Mouse (Mus musculus) erythroid progenitor cell, adult 5-6 weeks (primary cell): ENCODE data around the gene Rbm6. TPM values are rescaled to one million over a fixed set of nuclear protein-coding genes. Genes with fewer than 3 reads are reported as not detected.

Source experiments
- total RNA-seq, 2 experiments: library from RNA; stranded (forward) in 1 of 2; stranded (reverse) in 1 of 2; fragments of 150-400 nt in 1 of 2; fragments of 186-747, 209-891 nt in 1 of 2; gene quantifications; 2 replicates each; pipeline versions ENCODE4 v1.2.3 to v1.2.4; 2015 to 2017; ENCODE audit warnings: low replicate concordance in 2 of 2

The Rbm6 gene
- total RNA-seq, 2 experiments from 2014 or later, result 204 to 216 TPM

Other genes starting within 250 kb of the Rbm6 start
- 382 and 420 TPM in 2 replicates for gene Gnai2, start 237.9 kb downstream of the Rbm6 start, total RNA-seq (2015; ENCODE audit: low replicate concordance)
- gene Gnai2, start 237.9 kb downstream of the Rbm6 start, total RNA-seq (2017; ENCODE audit: low replicate concordance), result 334 and 357 TPM in 2 replicates
- not detected in 2 replicates for gene Slc38a3, start 203.7 kb downstream of the Rbm6 start, total RNA-seq (2015; ENCODE audit: low replicate concordance)
- not detected in 2 replicates for gene Slc38a3, start 203.7 kb downstream of the Rbm6 start, total RNA-seq (2017; ENCODE audit: low replicate concordance)
- not detected in 2 replicates for gene Gnat1, start 193.5 kb downstream of the Rbm6 start, total RNA-seq (2015; ENCODE audit: low replicate concordance)
- 1.9 TPM in 1 of 2 replicates, not detected in the other for gene Gnat1, start 193.5 kb downstream of the Rbm6 start, total RNA-seq (2017; ENCODE audit: low replicate concordance)
- not detected in 2 replicates for gene Sema3f, start 162.8 kb downstream of the Rbm6 start, total RNA-seq (2015; ENCODE audit: low replicate concordance)
- not detected in 2 replicates for gene Sema3f, start 162.8 kb downstream of the Rbm6 start, total RNA-seq (2017; ENCODE audit: low replicate concordance)
- 269 and 283 TPM in 2 replicates for gene Rbm5, start 102.2 kb downstream of the Rbm6 start, total RNA-seq (2015; ENCODE audit: low replicate concordance)
- gene Rbm5, start 102.2 kb downstream of the Rbm6 start, total RNA-seq (2017; ENCODE audit: low replicate concordance), result 374 and 383 TPM in 2 replicates
- gene Mon1a, start 14.9 kb upstream of the Rbm6 start, total RNA-seq (2015; ENCODE audit: low replicate concordance), result not detected in 2 replicates
- gene Mon1a, start 14.9 kb upstream of the Rbm6 start, total RNA-seq (2017; ENCODE audit: low replicate concordance), result 0.64 and 3.3 TPM in 2 replicates
- not detected in 2 replicates for gene Mst1r, start 33.6 kb upstream of the Rbm6 start, total RNA-seq (2015; ENCODE audit: low replicate concordance)
- gene Mst1r, start 33.6 kb upstream of the Rbm6 start, total RNA-seq (2017; ENCODE audit: low replicate concordance), result not detected in 2 replicates
- not detected in 2 replicates for gene Actl11, start 55.2 kb upstream of the Rbm6 start, total RNA-seq (2015; ENCODE audit: low replicate concordance)
- gene Actl11, start 55.2 kb upstream of the Rbm6 start, total RNA-seq (2017; ENCODE audit: low replicate concordance), result not detected in 2 replicates
- not detected in 2 replicates for gene Camkv, start 62.4 kb upstream of the Rbm6 start, total RNA-seq (2015; ENCODE audit: low replicate concordance)
- gene Camkv, start 62.4 kb upstream of the Rbm6 start, total RNA-seq (2017; ENCODE audit: low replicate concordance), result 0.13 TPM in 1 of 2 replicates, not detected in the other
- 12.6 and 19.3 TPM in 2 replicates for gene Traip, start 76.9 kb upstream of the Rbm6 start, total RNA-seq (2015; ENCODE audit: low replicate concordance)
- 50.4 and 51.5 TPM in 2 replicates for gene Traip, start 76.9 kb upstream of the Rbm6 start, total RNA-seq (2017; ENCODE audit: low replicate concordance)
- 365 and 400 TPM in 2 replicates for gene Uba7, start 102.3 kb upstream of the Rbm6 start, total RNA-seq (2015; ENCODE audit: low replicate concordance)
- 262 and 332 TPM in 2 replicates for gene Uba7, start 102.3 kb upstream of the Rbm6 start, total RNA-seq (2017; ENCODE audit: low replicate concordance)
- gene Gm20661, start 109.8 kb upstream of the Rbm6 start, total RNA-seq (2015; ENCODE audit: low replicate concordance), result 1.1 TPM in 1 of 2 replicates, not detected in the other
- gene Gm20661, start 109.8 kb upstream of the Rbm6 start, total RNA-seq (2017; ENCODE audit: low replicate concordance), result 0.64 and 4.2 TPM in 2 replicates
- gene Inka1, start 112.6 kb upstream of the Rbm6 start, total RNA-seq (2015; ENCODE audit: low replicate concordance), result 26.0 and 44.3 TPM in 2 replicates
- gene Inka1, start 112.6 kb upstream of the Rbm6 start, total RNA-seq (2017; ENCODE audit: low replicate concordance), result 34.4 and 43.8 TPM in 2 replicates
- 14.8 TPM in 1 of 2 replicates, not detected in the other for gene Cdhr4, start 119.3 kb upstream of the Rbm6 start, total RNA-seq (2015; ENCODE audit: low replicate concordance)
- gene Cdhr4, start 119.3 kb upstream of the Rbm6 start, total RNA-seq (2017; ENCODE audit: low replicate concordance), result 13.3 TPM in 1 of 2 replicates, not detected in the other
- gene Gm20662, start 123.1 kb upstream of the Rbm6 start, total RNA-seq (2015; ENCODE audit: low replicate concordance), result not detected in 2 replicates
- gene Gm20662, start 123.1 kb upstream of the Rbm6 start, total RNA-seq (2017; ENCODE audit: low replicate concordance), result not detected in 2 replicates
- 46.5 and 62.5 TPM in 2 replicates for gene Ip6k1, start 129.3 kb upstream of the Rbm6 start, total RNA-seq (2015; ENCODE audit: low replicate concordance)
- gene Ip6k1, start 129.3 kb upstream of the Rbm6 start, total RNA-seq (2017; ENCODE audit: low replicate concordance), result 71.1 and 159 TPM in 2 replicates
- 5.8 and 5.9 TPM in 2 replicates for gene Gmppb, start 176.0 kb upstream of the Rbm6 start, total RNA-seq (2015; ENCODE audit: low replicate concordance)
- gene Gmppb, start 176.0 kb upstream of the Rbm6 start, total RNA-seq (2017; ENCODE audit: low replicate concordance), result 6.4 and 13.9 TPM in 2 replicates
- 2.2 TPM in 1 of 2 replicates, not detected in the other for gene Amigo3, start 179.9 kb upstream of the Rbm6 start, total RNA-seq (2015; ENCODE audit: low replicate concordance)
- gene Amigo3, start 179.9 kb upstream of the Rbm6 start, total RNA-seq (2017; ENCODE audit: low replicate concordance), result 1.1 and 3.6 TPM in 2 replicates
- 22.0 and 63.3 TPM in 2 replicates for gene Mst1, start 207.2 kb upstream of the Rbm6 start, total RNA-seq (2015; ENCODE audit: low replicate concordance)
- 7.7 and 14.1 TPM in 2 replicates for gene Mst1, start 207.2 kb upstream of the Rbm6 start, total RNA-seq (2017; ENCODE audit: low replicate concordance)
- 1,337 and 1,464 TPM in 2 replicates for gene Rnf123, start 210.1 kb upstream of the Rbm6 start, total RNA-seq (2015; ENCODE audit: low replicate concordance)
- 890 and 970 TPM in 2 replicates for gene Rnf123, start 210.1 kb upstream of the Rbm6 start, total RNA-seq (2017; ENCODE audit: low replicate concordance)
- 265 and 389 TPM in 2 replicates for gene Apeh, start 221.4 kb upstream of the Rbm6 start, total RNA-seq (2015; ENCODE audit: low replicate concordance)
- gene Apeh, start 221.4 kb upstream of the Rbm6 start, total RNA-seq (2017; ENCODE audit: low replicate concordance), result 454 and 497 TPM in 2 replicates